Mouse (Mus musculus) right cerebral cortex, adult 2 months (tissue): Measurements from ENCODE around the gene Rnf227.
A peak's percentile ranks its signal among the peaks of the same experiment; 100 is the strongest.
"Not testable (repeated sequence)": the region's sequence is repeated elsewhere in the genome, so short reads cannot be mapped to it uniquely, and the experiment has no call there.

Experiments
- DNase-seq, 2 experiments: peaks; one replicate each; pipeline ENCODE4 v3.0.0; 2021 to 2022; ENCODE audit warnings: low spot score in 2 of 2

Rnf227 gene

DNA sequence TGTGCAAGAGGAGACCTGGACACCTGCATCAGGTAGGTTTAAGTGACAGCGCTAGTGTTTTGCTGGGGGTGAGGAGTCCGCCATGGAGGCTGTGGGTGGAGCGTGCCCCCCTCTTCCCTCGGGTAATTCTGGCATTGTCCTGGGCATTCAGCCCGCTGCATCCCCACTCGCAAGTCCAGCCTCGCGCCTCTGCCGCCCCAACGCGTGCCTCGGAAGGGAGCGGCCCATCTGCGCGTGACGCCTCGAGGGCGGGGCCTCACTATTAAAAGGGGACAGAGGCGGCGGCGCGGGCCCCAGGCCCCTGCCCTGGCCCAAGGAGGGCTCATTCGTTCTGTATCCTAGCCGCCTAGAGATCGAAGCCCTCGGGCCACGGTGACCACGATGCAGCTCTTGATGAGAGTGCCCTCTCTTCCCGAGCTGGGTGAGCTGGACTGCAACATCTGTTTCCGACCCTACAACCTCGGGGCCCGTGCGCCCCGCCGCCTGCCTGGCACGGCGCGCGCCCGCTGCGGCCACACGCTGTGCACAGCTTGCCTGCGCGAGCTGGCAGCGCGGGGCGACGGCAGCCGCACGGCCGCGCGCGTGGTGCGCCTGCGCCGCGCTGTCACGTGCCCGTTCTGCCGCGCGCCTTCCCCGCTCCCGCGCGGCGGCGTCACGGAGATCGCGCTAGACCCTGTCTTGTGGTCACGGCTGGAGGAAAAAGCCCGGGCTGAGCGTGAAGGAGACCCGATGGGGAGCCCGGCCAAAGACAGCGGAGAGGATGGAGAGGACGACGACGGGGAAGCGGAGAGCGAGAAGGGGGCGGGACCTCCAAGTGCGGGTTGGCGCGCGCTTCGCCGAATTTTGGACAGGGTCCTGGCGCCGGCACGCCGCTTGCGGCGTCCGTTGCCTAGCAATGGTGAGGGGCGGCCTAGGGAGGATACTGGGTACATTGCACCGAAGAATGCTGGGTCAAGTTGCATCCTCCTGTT is at the start of gene Rnf227:
Rnf227 (plus strand) TSS at position 301 of the 971 bp plus-strand sequence.
- peak; percentile 76 to 77 for DNase-seq

DNA sequence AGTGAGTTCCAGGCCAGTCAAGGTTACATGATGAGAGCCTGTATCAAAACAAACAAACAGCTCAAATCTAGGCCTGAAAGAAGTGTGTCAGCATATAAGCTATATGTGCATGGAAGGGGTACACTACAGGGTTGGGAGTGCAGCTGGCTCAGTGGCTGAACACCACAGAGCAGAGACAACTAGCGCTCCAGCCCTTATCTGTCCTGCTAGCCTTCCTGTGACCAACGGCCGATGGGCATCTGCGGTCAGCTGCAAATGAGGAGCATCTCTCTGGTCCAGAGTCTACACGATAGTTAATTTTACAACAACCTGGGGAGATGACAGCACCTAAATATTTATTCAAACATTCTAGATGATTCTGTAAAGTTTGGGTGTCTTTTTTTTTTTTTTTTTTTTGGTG is 49.1 kb upstream of the Rnf227 start:
- DNase-seq = no peak

DNA sequence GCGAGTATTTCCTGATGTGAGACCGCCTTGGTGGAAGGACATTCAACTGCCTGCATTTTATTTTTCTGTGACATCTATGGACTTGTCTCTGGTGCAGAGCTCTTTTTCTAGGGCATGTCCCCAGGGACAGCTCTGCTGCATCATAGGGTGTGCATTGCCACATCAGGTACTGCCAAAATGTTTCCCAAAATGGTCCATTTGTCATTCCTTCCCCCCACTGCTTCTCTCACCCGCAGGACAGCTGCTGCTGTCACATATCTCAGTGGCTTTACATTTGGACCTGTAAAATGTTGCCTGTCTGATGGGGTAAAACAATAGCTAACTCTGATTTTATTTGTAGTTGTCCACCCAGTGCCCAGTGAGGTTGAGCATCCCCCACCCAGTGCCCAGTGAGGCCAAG is 45.0 kb upstream of the Rnf227 start:
- DNase-seq = peak in 1 of 2 experiments; percentile 13

DNA sequence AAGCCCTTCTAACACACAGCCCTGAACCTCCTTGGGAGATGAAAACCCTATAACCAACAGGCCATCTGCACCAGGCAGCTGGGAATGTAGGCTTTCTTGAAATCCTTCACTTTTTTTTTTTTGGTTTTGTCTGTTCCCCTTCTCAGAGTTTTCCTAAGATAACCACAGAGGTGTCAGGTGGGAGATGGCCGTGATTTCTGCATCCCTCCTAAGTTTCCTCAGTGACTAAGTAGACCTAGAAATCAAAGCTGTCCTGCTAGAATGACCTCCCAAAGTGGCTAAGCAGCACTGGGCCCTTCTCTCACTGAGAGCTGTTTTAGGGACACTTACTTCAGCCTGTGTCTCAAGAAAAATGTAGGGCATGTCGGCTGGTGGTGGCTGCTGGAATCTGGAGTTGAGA is 42.5 kb upstream of the Rnf227 start:
- no peak for DNase-seq

DNA sequence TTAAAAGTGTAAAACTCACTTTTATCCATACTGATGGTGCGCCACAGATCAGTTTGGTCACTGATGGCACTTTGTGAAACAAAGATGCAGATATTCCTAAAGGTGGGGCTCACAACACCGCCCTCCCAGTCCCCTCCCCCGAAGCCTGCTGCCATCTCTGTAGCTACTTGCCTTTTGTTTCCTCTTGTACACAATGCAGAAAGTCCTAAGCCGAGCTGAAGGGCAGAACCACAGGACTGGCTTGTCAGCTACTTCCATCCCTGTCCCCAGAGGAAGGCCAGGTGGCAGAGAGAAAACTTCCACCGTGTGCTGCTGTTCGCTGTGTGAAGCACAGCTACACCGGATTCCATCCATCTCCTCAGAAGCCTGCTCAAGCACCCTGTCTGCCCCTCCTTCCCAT is 42.0 kb upstream of the Rnf227 start:
- DNase-seq = no peak

DNA sequence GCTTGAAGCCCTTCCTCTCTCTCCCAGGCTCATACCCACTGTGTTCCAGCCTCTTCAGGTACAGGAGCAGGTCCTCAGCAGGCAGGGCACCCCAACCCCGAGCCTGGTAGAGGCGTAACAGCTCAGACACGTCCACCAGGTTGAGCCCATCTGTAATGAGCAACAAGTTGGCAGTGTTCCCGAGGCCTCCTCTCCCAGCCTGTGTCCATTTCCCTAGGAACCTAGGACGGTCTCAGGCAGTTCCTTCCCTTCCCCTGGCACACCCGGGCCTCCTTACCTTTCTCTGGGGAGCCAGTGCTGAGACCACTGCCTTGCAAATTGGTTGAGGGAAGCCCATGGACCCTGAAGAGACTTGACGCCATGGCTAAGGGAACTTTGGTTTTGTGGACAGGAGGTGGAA is 37.4 kb upstream of the Rnf227 start:
- DNase-seq = no peak

DNA sequence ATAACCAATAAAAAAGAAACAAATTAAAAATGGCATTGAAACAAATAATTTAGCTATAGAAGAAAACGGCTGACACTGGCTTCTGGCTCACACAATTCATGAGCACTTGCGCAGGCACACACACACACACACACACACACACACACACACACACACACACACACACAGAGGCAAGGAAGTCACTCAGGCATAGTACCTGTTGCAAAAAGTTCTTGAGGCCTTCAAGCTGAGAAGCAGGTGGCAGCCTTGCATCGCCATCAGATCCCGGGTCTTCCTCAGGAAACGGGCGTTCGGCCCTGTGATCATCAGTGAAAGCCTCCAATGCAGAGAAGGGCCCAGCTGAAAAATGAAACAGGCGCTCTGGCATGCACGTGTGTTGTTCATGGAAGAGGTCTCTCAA is 35.0 kb upstream of the Rnf227 start:
- DNase-seq = no peak

DNA sequence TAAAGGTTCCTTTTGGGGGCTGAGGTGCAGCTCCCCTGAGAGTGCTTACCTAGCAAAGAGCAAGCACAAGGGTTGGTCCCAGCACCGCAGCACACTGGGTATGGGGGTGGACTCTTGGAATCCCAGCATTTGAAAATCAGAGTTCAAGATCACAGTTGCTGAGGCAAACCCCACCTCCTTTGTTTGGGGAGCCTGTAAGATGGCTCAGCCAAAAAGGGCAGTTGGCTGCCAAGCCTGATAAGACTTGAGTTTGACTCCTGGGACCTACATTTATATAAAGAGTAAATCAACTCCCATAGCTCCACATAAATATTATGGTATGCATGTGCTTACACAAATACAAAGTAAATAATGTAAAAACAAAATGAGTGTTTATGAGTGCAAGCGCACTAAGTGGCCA is 34.2 kb upstream of the Rnf227 start:
- no peak for DNase-seq

DNA sequence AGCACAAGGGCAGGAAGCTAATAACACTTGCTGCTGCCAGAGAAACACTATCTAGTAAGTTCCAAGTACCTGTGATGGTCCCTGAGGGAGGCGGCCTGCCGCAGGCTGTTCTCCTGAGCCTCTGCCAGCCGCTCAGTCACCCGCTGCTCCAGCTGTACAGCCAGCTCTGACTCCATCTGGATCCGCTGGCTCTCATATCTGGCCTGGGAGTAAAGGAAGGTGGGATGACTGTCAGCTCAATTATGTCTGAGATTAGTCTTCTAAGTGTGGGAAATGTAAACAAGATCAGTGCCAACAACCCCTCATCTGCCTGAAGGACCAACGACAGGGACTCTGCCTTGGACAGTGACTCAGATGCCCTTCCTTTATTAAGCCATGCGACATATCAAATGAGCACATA is 29.0 kb upstream of the Rnf227 start:
- DNase-seq = no peak

DNA sequence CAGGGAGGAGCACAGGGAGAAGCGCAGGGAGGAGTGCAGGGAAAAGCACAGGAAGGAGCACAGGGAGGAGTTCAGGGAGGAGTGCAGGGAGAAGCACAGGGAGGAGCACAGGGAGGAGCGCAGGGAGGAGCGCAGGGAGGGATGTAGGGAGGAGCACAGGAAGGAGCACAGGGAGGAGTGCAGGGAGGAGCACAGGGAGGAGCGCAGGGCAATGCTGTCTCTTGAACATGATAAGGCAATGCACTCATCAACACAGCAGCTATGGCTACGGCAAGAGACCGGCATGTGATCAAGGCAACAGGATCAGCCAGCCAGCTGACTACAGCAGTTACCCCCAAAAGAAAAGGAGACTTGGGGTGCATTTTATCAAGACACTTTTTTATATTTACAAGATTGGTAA is 23.9 kb upstream of the Rnf227 start:
- no peak for DNase-seq

DNA sequence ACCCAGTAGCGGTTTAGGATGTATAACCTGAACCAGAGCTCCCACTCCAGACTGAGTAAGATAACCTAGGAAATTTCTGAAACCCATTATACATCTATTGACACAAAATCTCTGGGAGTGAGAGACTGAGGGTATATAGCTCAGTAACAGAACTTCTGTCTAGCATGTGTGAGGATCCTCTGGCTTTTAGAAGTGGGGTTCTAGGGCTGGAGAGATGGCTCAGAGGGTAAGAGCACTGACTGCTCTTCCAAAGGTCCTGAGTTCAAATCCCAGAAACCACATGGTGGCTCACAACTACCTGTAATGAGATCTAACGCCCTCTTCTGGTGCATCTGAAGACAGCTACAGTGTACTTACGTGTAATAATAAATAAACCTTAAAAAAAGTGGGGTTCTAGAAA is 22.3 kb upstream of the Rnf227 start:
- DNase-seq = not testable (repeated sequence)

DNA sequence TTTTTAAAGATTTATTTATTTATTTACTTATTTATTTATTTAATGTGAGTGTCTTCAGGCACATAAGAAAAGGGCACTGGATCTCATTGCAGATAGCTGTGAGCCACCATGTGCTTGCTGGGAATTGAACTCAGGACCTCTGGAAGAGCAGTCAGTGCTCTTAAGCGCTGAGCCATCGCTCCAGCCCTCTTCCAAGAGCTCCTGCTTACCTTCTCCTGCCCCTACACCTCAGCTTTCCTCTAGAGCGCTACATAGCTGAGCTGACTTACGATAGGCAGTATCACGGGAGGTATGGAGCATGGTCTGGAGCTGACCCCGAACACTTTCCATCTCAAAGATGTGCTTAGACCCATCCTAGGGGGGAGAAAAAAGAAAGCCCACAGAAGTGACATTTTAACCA is 18.7 kb upstream of the Rnf227 start:
- DNase-seq = no peak

DNA sequence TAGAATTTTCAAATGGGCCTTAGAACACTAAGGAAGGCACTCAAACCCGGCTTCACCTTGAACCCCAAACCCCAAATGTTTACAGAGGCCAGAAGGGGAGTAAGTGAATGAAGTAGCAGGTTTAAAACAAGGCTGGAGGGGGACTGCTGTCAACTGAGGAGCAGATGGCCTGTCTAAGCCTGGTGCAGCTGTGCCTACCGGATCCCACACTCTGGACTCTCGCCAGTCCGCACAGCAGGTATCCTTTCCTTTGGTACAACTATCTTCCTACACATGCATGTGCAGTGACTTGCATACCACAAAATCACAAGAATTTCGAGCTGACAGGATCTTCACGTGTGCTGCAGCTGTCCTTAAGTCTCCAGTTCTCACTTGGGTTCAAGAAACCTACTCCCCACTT is 18.3 kb upstream of the Rnf227 start:
- DNase-seq = peak in 1 of 2 experiments; percentile 63

DNA sequence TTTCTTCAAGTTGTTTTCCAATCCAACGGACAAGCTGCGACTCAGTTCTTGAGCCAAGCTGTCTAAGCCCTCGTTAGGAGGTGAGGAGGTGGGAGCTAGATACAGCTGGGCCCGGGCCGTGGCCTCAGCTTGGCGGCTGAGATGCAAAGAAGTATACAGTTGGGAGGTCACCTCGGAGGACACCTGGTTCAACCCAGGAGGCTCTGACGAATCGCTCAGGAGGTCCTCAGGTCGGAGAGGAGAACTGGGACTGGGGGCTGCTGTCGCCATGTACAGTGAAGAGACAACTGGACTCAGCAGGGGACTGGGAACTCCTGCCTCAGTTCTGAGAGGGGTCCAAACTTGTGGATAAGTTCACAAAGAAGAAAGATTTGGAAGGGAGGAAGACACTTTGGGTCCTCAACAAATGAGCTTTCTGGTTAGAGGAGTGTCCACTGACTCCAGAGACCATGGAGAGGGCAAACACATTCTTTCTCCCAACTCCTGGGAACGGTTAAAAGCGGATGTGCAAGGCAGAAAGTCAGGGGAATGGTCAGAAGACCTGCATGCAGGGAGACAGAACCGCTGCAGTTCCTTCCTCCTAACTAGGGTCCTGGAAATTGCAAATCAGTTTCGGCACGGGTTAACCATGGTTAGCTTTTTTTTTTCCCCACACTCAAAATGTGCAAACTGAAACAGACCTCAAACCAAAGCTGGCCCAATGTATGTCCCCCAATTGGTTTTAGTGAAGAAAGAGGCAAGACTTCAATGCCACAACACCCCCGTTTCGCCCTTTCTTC is 17.4 kb upstream of the Rnf227 start:
- no peak for DNase-seq

DNA sequence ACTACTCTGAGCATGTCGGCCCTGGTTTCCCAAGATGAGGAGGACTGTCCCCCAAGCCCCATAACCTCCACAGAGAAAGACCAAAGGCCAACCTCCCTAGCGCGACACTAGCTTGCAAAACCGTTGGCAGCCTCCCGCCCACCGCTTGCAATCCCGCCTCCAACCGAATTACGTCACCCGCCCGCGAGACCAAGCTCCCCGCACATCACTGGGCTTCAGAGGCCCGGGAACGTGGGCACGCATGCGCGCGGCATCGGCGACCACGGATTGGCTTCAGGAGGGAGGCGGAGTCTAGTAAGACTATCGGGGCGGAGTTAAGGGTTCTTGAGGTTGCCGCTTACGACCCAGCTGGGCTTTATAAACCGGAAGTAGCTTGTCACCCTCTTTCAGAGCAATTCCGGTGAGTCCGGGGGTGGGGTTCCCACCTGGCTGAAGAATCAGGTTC is 16.6 kb upstream of the Rnf227 start, which contains the start of the genes Cntrob and Trappc1:
Cntrob (minus strand) TSS at position 109 of the 445 bp plus-strand sequence.
Trappc1 (plus strand) TSS at position 314 of the 445 bp plus-strand sequence.
- DNase-seq = peak; percentile 98 to 99

DNA sequence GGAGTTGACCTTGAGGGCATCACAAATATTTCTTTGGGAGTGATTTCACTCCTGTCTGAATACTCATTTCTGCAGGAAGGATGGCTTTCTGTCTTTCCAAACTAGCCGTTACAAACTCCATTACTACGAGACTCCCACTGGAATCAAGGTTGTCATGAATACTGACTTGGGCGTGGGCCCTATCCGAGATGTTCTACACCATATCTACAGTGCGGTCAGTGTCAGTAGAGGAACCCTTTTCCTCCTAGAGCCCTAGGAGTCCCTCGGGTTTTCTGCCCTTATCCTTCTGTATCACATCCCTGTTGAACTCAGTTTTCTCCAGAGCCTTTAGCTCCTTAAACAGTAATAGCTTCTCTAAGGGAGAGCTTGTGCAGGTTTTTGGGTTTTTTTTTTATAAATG is 15.5 kb upstream of the Rnf227 start:
- DNase-seq = no peak

DNA sequence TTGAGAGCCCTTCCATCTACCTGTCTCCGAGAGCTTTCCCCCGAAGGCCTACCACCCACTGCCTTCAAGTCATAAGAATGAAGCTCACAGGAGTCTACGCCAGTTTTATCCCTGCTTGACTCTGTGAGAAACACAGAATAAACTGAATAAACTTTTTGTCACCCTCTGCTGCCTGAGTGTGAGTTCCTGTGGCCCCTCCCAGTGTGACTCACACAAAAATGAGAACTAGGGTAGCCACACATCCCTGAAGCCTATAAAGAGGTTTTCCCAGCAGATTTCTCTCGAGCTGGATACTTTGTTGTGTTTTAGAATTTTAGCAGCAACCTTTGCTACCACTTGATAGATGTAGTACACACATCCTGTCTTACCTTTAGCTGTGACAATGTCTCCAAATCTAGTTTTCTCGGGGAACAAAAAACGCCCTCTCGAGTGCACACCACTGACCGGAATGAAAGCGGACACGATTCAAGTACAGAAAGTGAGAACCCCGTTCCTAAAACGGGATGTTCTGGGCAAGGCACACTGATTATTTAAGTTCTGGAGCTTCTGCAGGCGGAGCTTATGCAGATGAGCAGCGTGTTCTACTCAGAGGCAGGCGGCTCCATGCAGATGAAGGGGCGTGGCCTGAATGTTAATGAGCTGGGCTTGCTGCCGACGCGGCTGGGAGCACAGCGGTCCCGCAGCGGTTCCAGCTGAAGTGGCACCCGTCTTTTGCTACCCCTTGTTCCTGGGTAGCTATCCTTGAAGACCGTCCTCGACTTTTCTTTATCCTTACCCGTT is 14.4 kb upstream of the Rnf227 start, which contains the start of gene Kcnab3:
Kcnab3 (plus strand) TSS at position 631 of the 780 bp plus-strand sequence.
- DNase-seq = peak; percentile 83 to 85

DNA sequence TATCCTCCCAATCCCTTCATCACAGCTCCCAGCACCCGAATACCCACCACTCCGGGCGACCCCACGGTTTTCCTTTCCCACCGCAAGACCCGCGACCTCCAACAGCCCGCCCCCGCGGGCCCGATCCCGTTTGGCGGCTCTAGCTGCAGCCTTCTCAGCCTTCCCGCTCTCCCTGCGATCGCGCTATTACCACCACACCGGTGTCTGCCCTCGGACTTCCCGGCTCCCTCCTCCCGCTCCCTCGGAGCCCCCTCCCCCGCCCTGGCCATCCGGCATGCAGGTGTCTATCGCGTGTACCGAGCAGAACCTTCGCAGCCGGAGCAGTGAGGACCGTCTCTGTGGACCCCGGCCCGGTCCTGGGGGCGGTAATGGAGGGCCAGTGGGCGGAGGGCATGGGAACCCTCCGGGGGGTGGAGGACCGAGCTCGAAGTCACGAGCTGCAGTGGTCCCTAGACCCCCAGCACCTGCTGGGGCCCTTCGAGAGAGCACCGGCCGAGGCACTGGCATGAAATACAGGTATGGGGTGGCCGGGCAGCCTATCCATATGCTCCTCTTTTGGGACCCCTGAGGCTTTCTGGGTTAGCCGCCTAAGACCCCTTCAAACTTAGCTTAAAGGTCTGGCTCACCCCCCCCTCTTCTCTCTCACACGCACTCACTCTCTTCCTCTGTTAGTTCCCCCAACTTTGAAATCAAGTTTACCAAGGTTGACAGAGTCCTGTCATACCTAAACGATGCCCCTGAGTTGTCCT is 13.7 kb upstream of the Rnf227 start:
- no peak for DNase-seq

DNA sequence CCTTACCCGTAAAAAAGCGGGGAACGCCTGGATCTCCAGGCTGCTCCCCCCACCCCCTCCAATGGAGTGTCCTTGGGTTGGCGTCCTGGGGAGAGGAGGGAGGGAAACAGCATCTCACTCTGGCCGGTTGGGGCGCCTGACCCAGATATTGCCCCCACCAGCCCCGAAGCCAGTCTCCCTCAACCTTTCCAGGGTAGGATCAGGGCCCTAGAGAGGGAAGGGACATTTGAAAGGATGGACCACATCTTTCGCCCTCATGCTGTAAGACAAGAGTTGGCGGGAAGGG is 13.2 kb upstream of the Rnf227 start:
- DNase-seq = no peak

DNA sequence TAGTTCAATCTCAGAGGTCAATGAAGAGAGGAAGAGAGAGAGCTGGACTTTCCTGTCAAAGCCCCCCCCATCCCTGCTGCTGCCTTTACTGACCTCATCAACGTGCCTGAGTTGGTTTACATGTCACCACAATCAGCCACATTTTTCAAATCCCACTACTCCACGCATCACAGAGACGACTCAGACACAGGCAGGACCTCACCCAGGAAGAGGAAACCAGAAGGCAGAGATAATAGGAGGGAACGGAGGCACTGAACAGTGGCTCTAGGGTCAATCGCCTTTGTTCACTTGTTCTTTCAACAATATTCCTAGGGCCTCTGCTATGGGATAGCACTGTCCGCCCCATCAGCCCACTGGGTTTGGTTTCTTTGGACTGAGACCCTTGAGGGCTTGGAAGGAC is 12.6 kb upstream of the Rnf227 start:
- no peak for DNase-seq

DNA sequence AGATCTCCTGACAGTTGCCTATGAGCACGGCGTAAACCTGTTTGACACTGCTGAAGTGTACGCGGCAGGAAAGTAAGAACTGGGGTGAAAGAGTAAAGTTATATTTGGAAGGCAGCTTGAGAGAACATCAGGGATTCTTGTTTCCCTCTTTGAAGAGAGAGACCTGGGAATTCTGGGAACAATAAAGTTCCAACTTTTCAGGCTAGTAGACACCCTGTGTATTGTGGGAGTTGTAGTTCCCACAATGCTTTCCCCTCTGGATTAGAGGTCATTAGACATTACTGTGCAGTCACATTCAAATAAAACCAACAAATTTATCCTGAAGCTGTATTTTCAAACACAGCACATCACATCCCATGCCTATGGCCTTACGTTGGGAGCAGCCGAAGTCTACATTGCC is 11.7 kb upstream of the Rnf227 start:
- DNase-seq = no peak
